Mouse (Mus musculus) forebrain, embryonic 12.5 days (tissue): ENCODE results near the gene Reln. TPM values are rescaled to one million over a fixed set of nuclear protein-coding genes. Genes with fewer than 3 reads are reported as not detected.

ENCODE experiments used
- ATAC-seq: fragments of 200-750 bp; cut with Nextera tagmentation; 2 replicates; pipeline ENCODE4 v1.8.0; 2017; ENCODE audit warnings: moderate TSS enrichment; ENCODE audit not compliant: low FRiP score
- H3K27ac ChIP-seq: fragments of 300-500 bp; sonication (generic); 2 replicates; pipeline ENCODE4 v1.5.1; 2016; ENCODE audit warnings: mild to moderate bottlenecking
- H3K27me3 ChIP-seq: fragments of 300-500 bp; sonication (generic); 2 replicates; pipeline ENCODE4 v1.6.1; 2016; ENCODE audit warnings: mild to moderate bottlenecking
- H3K36me3 ChIP-seq: fragments of 300-500 bp; sonication (generic); replicated peaks from 2 replicates; pipeline ENCODE4 v1.6.1; 2016; ENCODE audit warnings: mild to moderate bottlenecking
- H3K4me1 ChIP-seq: fragments of 300-500 bp; sonication (generic); 2 replicates; pipeline ENCODE4 v1.6.1; 2016
- H3K4me2 ChIP-seq: fragments of 300-500 bp; sonication (generic); 2 replicates; pipeline ENCODE4 v1.6.1; 2016; ENCODE audit warnings: mild to moderate bottlenecking, moderate library complexity
- H3K4me3 ChIP-seq: fragments of 300-500 bp; sonication (generic); replicated peaks from 2 replicates; pipeline ENCODE4 v1.5.1; 2016; ENCODE audit warnings: mild to moderate bottlenecking
- H3K9ac ChIP-seq: fragments of 300-500 bp; sonication (generic); 2 replicates; pipeline ENCODE4 v1.6.1; 2016; ENCODE audit warnings: mild to moderate bottlenecking
- H3K9me3 ChIP-seq: fragments of 300-500 bp; sonication (generic); 2 replicates; pipeline ENCODE4 v1.6.1; 2016
- WGBS: fragments of 180-500 bp; shearing (Covaris S2); methylation state at CpG from one replicate; pipeline ENCODE4 v1.1.7; 2016; 5-methylcytosine and 5-hydroxymethylcytosine counted together
- polyA plus RNA-seq: library from polyadenylated mRNA; unstranded; fragments of >200 nt; fragmentation: Nextera tagmentation; extraction: Ambion mirVana; gene quantifications from 2 replicates; pipeline ENCODE4 v1.2.1, GENCODE M21; 2016

The Reln gene
- polyA plus RNA-seq, 1 experiment from 2014 or later = 24.8 TPM

- no peak for ATAC-seq
- H3K9ac ChIP-seq = no peak overlapping the region
- H3K9me3 ChIP-seq = no peaks in the 10 kb centered on the region
- no peaks in the 10 kb centered on the region for H3K27me3 ChIP-seq
- no peak overlapping the region for H3K4me2 ChIP-seq
- H3K4me1 ChIP-seq = peaks cover 5% of the 10 kb centered on the region
- no peaks in the 10 kb centered on the region for H3K36me3 ChIP-seq
- no peak overlapping the region for H3K27ac ChIP-seq
- WGBS = 82% methylated on average over 5 of the region's 5 CpGs
- no peak overlapping the region for H3K4me3 ChIP-seq
Measured at GRCm38 (mm10) chr5:22302309-22302708, 42.2 kb downstream of the Reln start.

- Histone ChIP-seq H3K4me1 (peaks cover 5% of the 10 kb centered on the region), H3K27me3 (no peaks in the 10 kb centered on the region), H3K27ac (no peak overlapping the region), H3K4me3 (no peak overlapping the region), H3K9me3 (no peaks in the 10 kb centered on the region), H3K4me2 (no peak overlapping the region), H3K9ac (no peak overlapping the region), H3K36me3 (no peaks in the 10 kb centered on the region)
- 90% methylated on average over 5 of the region's 5 CpGs for WGBS
- ATAC-seq = no peak
Measured at GRCm38 (mm10) chr5:22300788-22301187, 43.7 kb downstream of the Reln start.

GRCm38 (mm10) chr5:22300046-22300445 lies 44.5 kb downstream of the Reln start:
- Histone ChIP-seq H3K4me3 (no peak overlapping the region), H3K9me3 (no peaks in the 10 kb centered on the region), H3K9ac (no peak overlapping the region), H3K4me2 (no peak overlapping the region), H3K36me3 (no peaks in the 10 kb centered on the region), H3K4me1 (peaks cover 5% of the 10 kb centered on the region), H3K27me3 (no peaks in the 10 kb centered on the region), H3K27ac (no peak overlapping the region)
- 87% methylated on average over 6 of the region's 6 CpGs for WGBS
- ATAC-seq = no peak

GRCm38 (mm10) chr5:22295161-22295560 lies 49.3 kb downstream of the Reln start:
- H3K4me3 ChIP-seq = no peak overlapping the region
- no peaks in the 10 kb centered on the region for H3K36me3 ChIP-seq
- H3K9ac ChIP-seq = no peak overlapping the region
- no peak overlapping the region for H3K4me2 ChIP-seq
- no peak overlapping the region for H3K27ac ChIP-seq
- WGBS = 85% methylated on average over 6 of the region's 6 CpGs
- no peaks in the 10 kb centered on the region; the same call in 1 of the 2 replicates for H3K4me1 ChIP-seq
- H3K27me3 ChIP-seq = no peaks in the 10 kb centered on the region
- ATAC-seq = no peak
- no peaks in the 10 kb centered on the region for H3K9me3 ChIP-seq

- Histone ChIP-seq H3K27me3 (no peaks in the 10 kb centered on the region), H3K36me3 (no peaks in the 10 kb centered on the region), H3K9me3 (no peaks in the 10 kb centered on the region), H3K27ac (no peak overlapping the region), H3K4me1 (peaks cover 6% of the 10 kb centered on the region), H3K4me3 (no peak overlapping the region), H3K9ac (no peak overlapping the region), H3K4me2 (no peak overlapping the region)
- 79% methylated on average over 4 of the region's 4 CpGs for WGBS
- ATAC-seq = no peak
Measured at GRCm38 (mm10) chr5:22291409-22291808, 53.1 kb downstream of the Reln start.

GRCm38 (mm10) chr5:22285396-22285795 lies 59.1 kb downstream of the Reln start:
- no peak overlapping the region for H3K27ac ChIP-seq
- no peak for ATAC-seq
- H3K4me3 ChIP-seq = no peak overlapping the region
- H3K27me3 ChIP-seq = peaks cover 18% of the 10 kb centered on the region; the same call in 1 of the 2 replicates
- no peak overlapping the region for H3K4me2 ChIP-seq
- H3K9me3 ChIP-seq = no peaks in the 10 kb centered on the region
- H3K4me1 ChIP-seq = peaks cover 16% of the 10 kb centered on the region
- 89% methylated on average over 4 of the region's 4 CpGs for WGBS
- H3K9ac ChIP-seq = no peak overlapping the region
- H3K36me3 ChIP-seq = no peaks in the 10 kb centered on the region; the same call in 1 of the 2 replicates

GRCm38 (mm10) chr5:22282141-22282665 lies 62.3 kb downstream of the Reln start:
- Histone ChIP-seq H3K27me3 (peaks cover 19% of the 10 kb centered on the region; the same call in 1 of the 2 replicates), H3K9me3 (no peaks in the 10 kb centered on the region), H3K27ac (no peak overlapping the region), H3K9ac (no peak overlapping the region), H3K4me1 (peaks cover 10% of the 10 kb centered on the region; the same call in 1 of the 2 replicates), H3K4me2 (no peak overlapping the region), H3K4me3 (no peak overlapping the region), H3K36me3 (no peaks in the 10 kb centered on the region; the same call in 1 of the 2 replicates)
- ATAC-seq = peak; percentile 44; the same call in 1 of the 2 replicates
- 18% methylated on average over 7 of the region's 7 CpGs for WGBS

- peak; percentile 40 for ATAC-seq
- Histone ChIP-seq H3K36me3 (no peaks in the 10 kb centered on the region; the same call in 1 of the 2 replicates), H3K4me3 (no peak overlapping the region), H3K4me1 (peaks cover 10% of the 10 kb centered on the region; the same call in 1 of the 2 replicates), H3K4me2 (no peak overlapping the region), H3K9ac (no peak overlapping the region), H3K9me3 (no peaks in the 10 kb centered on the region), H3K27me3 (peaks cover 19% of the 10 kb centered on the region; the same call in 1 of the 2 replicates), H3K27ac (no peak overlapping the region)
- WGBS = 83% methylated on average over 2 of the region's 2 CpGs
Measured at GRCm38 (mm10) chr5:22280534-22281164, 63.9 kb downstream of the Reln start.

- H3K9me3 ChIP-seq = no peaks in the 10 kb centered on the region
- peaks cover 13% of the 10 kb centered on the region; the same call in 1 of the 2 replicates for H3K27me3 ChIP-seq
- H3K4me2 ChIP-seq = no peak overlapping the region
- 78% methylated on average over 4 of the region's 4 CpGs for WGBS
- no peaks in the 10 kb centered on the region; the same call in 1 of the 2 replicates for H3K36me3 ChIP-seq
- no peak for ATAC-seq
- H3K4me1 ChIP-seq = peaks cover 10% of the 10 kb centered on the region; the same call in 1 of the 2 replicates
- H3K9ac ChIP-seq = no peak overlapping the region
- H3K4me3 ChIP-seq = no peak overlapping the region
- no peak overlapping the region for H3K27ac ChIP-seq
Measured at GRCm38 (mm10) chr5:22279201-22279600, 65.3 kb downstream of the Reln start.

- Histone ChIP-seq H3K9me3 (no peaks in the 10 kb centered on the region), H3K4me2 (no peak overlapping the region), H3K27me3 (no peaks in the 10 kb centered on the region), H3K27ac (no peak overlapping the region), H3K9ac (no peak overlapping the region), H3K4me1 (no peaks in the 10 kb centered on the region), H3K36me3 (no peaks in the 10 kb centered on the region), H3K4me3 (no peak overlapping the region)
- WGBS = 95% methylated on average over 4 of the region's 4 CpGs
- ATAC-seq = no peak
Measured at GRCm38 (mm10) chr5:22274134-22274533, 70.4 kb downstream of the Reln start.

- Histone ChIP-seq H3K4me1 (no peaks in the 10 kb centered on the region), H3K9me3 (no peaks in the 10 kb centered on the region), H3K4me3 (no peak overlapping the region), H3K9ac (no peak overlapping the region), H3K4me2 (no peak overlapping the region), H3K27ac (no peak overlapping the region), H3K27me3 (no peaks in the 10 kb centered on the region), H3K36me3 (no peaks in the 10 kb centered on the region)
- ATAC-seq = peak; percentile 39; the same call in 1 of the 2 replicates
- 69% methylated on average over 6 of the region's 6 CpGs for WGBS
Measured at GRCm38 (mm10) chr5:22266489-22267301, 77.8 kb downstream of the Reln start.

- no peak overlapping the region for H3K4me2 ChIP-seq
- no peak overlapping the region for H3K4me3 ChIP-seq
- no peaks in the 10 kb centered on the region for H3K27me3 ChIP-seq
- no peaks in the 10 kb centered on the region for H3K36me3 ChIP-seq
- no peaks in the 10 kb centered on the region for H3K4me1 ChIP-seq
- ATAC-seq = 0 out of 2 replicates have a peak, but pooled peaks have one; percentile 3
- no peak overlapping the region for H3K27ac ChIP-seq
- no peak overlapping the region for H3K9ac ChIP-seq
- 85% methylated on average over 3 of the region's 3 CpGs for WGBS
- H3K9me3 ChIP-seq = no peaks in the 10 kb centered on the region
Measured at GRCm38 (mm10) chr5:22262351-22262765, 82.1 kb downstream of the Reln start.
